ENCODE assay signal across 19 mouse cellular contexts in the genomic region with DNA sequence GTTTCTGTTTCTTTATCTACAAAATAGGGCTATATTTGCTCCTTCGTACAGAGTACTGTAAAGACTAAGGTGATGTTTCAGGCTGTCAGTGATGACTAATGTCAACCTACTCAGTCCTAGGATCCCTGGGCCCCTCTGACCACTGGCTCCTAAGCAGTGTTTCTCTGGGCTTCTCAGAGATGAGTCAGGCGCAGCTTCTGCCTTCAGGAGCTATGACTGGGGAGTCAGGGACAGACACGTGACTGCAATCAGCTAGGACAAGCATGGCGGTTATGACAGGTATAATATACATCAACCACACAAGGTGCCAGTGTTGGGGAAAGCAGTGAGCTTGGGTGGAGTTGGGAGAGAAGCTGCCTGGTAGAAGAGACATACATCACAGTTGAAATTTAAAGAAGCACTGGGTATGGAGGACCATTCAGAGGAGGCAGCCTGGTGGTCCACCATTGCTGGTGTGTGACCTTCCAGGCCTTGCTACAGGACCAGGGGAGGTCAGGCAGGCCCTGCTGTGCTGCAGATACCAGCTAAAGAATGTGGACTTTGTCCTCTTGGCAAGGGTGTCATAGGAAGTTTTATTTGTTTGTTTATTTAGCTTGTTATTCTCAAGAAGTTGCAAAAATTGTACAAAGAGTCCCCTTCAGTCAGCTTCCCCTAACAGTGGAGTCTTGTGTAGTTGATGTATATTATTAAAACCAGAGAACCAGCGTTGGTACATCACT. TPM values are rescaled to one million over a fixed set of nuclear protein-coding genes. Genes with fewer than 3 reads are reported as not detected.
A peak's percentile ranks its signal among the peaks of the same experiment; 100 is the strongest.
DNase-seq lines count a peak whose midpoint lies in the region; ATAC-seq and TF ChIP-seq lines count a peak whose summit lies in the region.
"Had no signal": no experiment of that assay in that cellular context is flagged by ENCODE, and none has a peak within 500 bp of the region (broad histone marks: within the 10 kb centered on the region; RNA-seq: fewer than 3 reads in every experiment).

No protein-coding gene starts in this region.

- H3K36me3 ChIP-seq in C2C12 (ENCODE audit: control insufficient read depth, insufficient read depth) = no peaks in the 10 kb centered on the region
- H3K36me3 ChIP-seq in limb, embryonic 10.5 days = peaks cover 41% of the 10 kb centered on the region

- no peaks in the 10 kb centered on the region for H3K9me3 ChIP-seq in limb, embryonic 10.5 days (replicated peaks)
- H3K9me3 ChIP-seq: heart, embryonic 15.5 days; hindbrain, embryonic 13.5 days; midbrain, embryonic 12.5 days had no signal

- WGBS in limb, embryonic 10.5 days = 93% methylated on average over 5 of the region's 5 CpGs

- peaks cover 9% of the 10 kb centered on the region for H3K79me3 ChIP-seq in C2C12 (ENCODE audit: low read depth)

- H3K27ac ChIP-seq in limb, embryonic 10.5 days = 0 out of 2 replicates have a peak overlapping the region, but pooled peaks have one; percentile 12
- H3K27ac ChIP-seq: gastrocnemius, adult 2 months; heart, embryonic 15.5 days; hindbrain, embryonic 13.5 days; midbrain, embryonic 12.5 days had no signal

- peaks cover 46% of the 10 kb centered on the region for H3K79me2 ChIP-seq in C2C12 (ENCODE audit: control insufficient read depth, insufficient read depth)

- DNase-seq in kidney, adult 9 months = peak; percentile 73
- DNase-seq in kidney, postnatal 10 days = no peak
- peak; percentile 75 for DNase-seq in 3T3-L1 (ENCODE audit: low read depth, low spot score)
- no peak for DNase-seq in limb, embryonic 10.5 days (ENCODE audit: low spot score)
- DNase-seq in urinary bladder, postnatal 36 days (ENCODE audit: low spot score in 2 of 2) = no peak
- DNase-seq: adrenal gland, adult 8-10 months; cerebellum, adult 2 months; cerebellum, postnatal 25 days; gastrocnemius, adult 2 months; heart, postnatal 36 days; layer of hippocampus, postnatal 36 days; lung, adult 2 months; lung, postnatal 14 days had no signal

- no peak for TF ChIP-seq CTCF in C2C12 (IDR thresholded peaks at IDR 0.05; ENCODE audit: control insufficient read depth, insufficient read depth, insufficient read length)

- no peak overlapping the region for H3ac ChIP-seq in C2C12 (ENCODE audit: control insufficient read depth, insufficient read length, low read depth)

- H3K4me1 ChIP-seq in limb, embryonic 10.5 days = peaks cover 22% of the 10 kb centered on the region
- H3K4me1 ChIP-seq: midbrain, embryonic 12.5 days had no signal

- H3K27me3 ChIP-seq in C2C12 (ENCODE audit: control insufficient read depth, insufficient read depth, insufficient read length) = no peaks in the 10 kb centered on the region
- no peaks in the 10 kb centered on the region for H3K27me3 ChIP-seq in limb, embryonic 10.5 days (ENCODE audit: low read depth, poor library complexity, severe bottlenecking)
- H3K27me3 ChIP-seq: heart, embryonic 15.5 days; hindbrain, embryonic 13.5 days; midbrain, embryonic 12.5 days had no signal

- no peak for ATAC-seq in cerebellum, adult (ENCODE audit: insufficient number of reproducible peaks, low FRiP score, low TSS enrichment)
- ATAC-seq: forebrain, embryonic 14.5 days had no signal

- H3K4me3 ChIP-seq in C2C12 (ENCODE audit: insufficient read depth, poor library complexity, severe bottlenecking) = no peak overlapping the region
- no peak overlapping the region for H3K4me3 ChIP-seq in limb, embryonic 10.5 days
- H3K4me3 ChIP-seq: gastrocnemius, adult 2 months; heart, embryonic 15.5 days; hindbrain, embryonic 13.5 days; midbrain, embryonic 12.5 days had no signal

TF ChIP-seq in C2C12, 6 proteins besides CTCF, POLR2A, EP300 and RAD21:
- TF ChIP-seq MAX (IDR thresholded peaks at IDR 0.05) (no peak), MYOG (IDR thresholded peaks at IDR 0.05; ENCODE audit: control insufficient read depth, extremely low read depth, insufficient read length) (no peak), FOSL1 (IDR thresholded peaks at IDR 0.05; ENCODE audit: insufficient read depth, low read length, poor library complexity, severe bottlenecking) (no peak), MYOD1 (IDR thresholded peaks at IDR 0.05; ENCODE audit: control insufficient read depth, insufficient read length, low read depth) (no peak), CEBPB (IDR thresholded peaks at IDR 0.05; ENCODE audit: low read depth) (no peak), USF1 (IDR thresholded peaks at IDR 0.05; ENCODE audit: low read depth) (peak; percentile 82)
TF ChIP-seq in C2C12: peak in this region for 1.

RNA-seq across cellular contexts. Expression of gene Rangap1, which starts 15.2 kb away (rescaled TPM):
- polyA plus RNA-seq in C2C12 (2012; fragmentation: generic; extraction: Trizol) = 233 TPM
- polyA plus RNA-seq in limb, embryonic 10.5 days (2016; fragmentation: Nextera tagmentation; extraction: Ambion mirVana) = 150 and 166 TPM in 2 replicates

RNA-seq across cellular contexts. Expression of gene Zc3h7b, which starts 15.7 kb away (rescaled TPM):
- 46.9 TPM for polyA plus RNA-seq in C2C12 (2012; fragmentation: generic; extraction: Trizol)
- polyA plus RNA-seq in limb, embryonic 10.5 days (2016; fragmentation: Nextera tagmentation; extraction: Ambion mirVana) = 51.7 and 57.5 TPM in 2 replicates

RNA-seq across cellular contexts. Expression of gene Tef, which starts 41.7 kb away (rescaled TPM):
- polyA plus RNA-seq in C2C12 (2012; fragmentation: generic; extraction: Trizol) = 32.6 TPM
- polyA plus RNA-seq in limb, embryonic 10.5 days (2016; fragmentation: Nextera tagmentation; extraction: Ambion mirVana) = 13.4 and 16.5 TPM in 2 replicates

Comparison
In these comparisons a context has a peak if more than half of its experiments do, and no peak if none do; other contexts are left out.
1. DNase-seq: peak in kidney, adult 9 months (single experiment) and 3T3-L1 (single experiment); none in kidney, postnatal 10 days (single experiment), limb, embryonic 10.5 days (single experiment) and urinary bladder, postnatal 36 days (0 of 2).